Mouse (Mus musculus): Measurements from ENCODE around the gene Ltbr. TPM values are rescaled to one million over a fixed set of nuclear protein-coding genes. Genes with fewer than 3 reads are reported as not detected.

The Ltbr gene
- polyA plus RNA-seq (2017; shearing (Covaris generic)) = 1 to 10 TPM in 1 of 2 experiments, not detected in 1; 1.0 TPM

DNA sequence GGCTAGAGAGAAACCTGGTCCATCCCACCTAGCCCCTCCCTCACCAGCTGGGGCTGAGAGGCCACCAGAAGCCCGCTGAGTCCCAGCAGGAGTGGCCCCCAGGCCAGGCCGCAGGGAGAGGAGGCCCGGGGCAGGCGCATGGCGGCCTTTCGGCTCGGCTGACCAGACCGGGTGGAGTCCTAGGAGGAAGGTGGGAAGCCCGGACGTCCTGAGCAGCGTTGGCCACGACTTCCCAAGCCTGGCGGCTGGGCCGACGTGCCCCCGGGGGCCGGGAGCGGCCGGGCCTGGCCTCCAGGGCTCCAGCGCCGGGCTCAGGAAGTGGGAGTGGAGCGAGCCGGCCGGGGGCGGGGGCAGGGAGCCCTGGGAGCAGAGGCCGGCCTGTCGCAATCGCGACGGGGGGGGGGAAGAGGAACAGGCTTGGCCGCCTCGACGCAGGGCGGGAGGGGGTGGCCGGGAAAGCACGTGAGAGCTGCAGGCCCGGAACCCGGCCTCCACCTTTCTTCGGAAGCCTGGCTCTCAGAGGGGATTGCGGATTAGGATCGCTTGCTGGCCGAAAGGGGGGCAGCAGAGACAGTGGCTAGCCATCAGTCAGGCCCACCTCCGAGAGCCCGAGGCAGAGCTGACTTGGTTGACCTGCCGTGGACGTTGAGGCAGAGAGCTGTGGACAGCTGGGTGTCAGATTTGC, at the start of gene Ltbr:
TSS of gene Ltbr (minus strand) at position 340 of the 685 bp plus-strand sequence.

GRCm38 (mm10) chr6:125348721-125349574, 35.3 kb upstream of the Ltbr start, which contains the start of gene Tnfrsf1a:
Gene Tnfrsf1a, plus strand, starts transcription at chr6:125349362.

DNA sequence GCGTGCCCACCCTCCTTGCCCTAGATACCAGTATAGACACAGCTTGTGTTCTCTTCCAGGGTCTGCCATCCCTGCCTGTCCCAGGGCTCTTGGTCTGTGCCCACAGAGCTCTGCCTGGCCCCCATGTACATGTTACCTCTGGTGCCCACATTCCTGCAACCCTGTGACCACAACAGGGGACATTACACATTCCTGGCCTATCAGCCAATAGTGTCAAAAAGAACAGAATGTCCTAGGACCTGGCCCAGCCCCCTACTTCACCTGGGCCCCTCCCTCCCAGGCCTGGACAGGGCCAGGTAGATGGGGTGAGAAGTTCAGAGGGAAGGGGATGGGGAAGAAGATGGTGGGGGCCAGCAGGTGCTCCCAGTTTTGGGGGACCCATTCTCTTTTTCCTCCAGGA, 6.6 kb upstream of the Ltbr start, which contains the start of gene Scnn1a:
TSS of gene Scnn1a (plus strand) at position 337 of the 400 bp plus-strand sequence.

GRCm38 (mm10) chr6:125285890-125286289, 27.8 kb downstream of the Ltbr start, which contains the start of gene Tuba3a:
Gene Tuba3a, minus strand, starts transcription at chr6:125286042.

Other genes with a start within 250 kb of the Ltbr start
- 10 to 100 TPM; 19.2 to 25.7 TPM for gene Lpar5, start 246.0 kb downstream of the Ltbr start, polyA plus RNA-seq (2017; shearing (Covaris generic))
- gene Chd4, start 217.9 kb downstream of the Ltbr start, polyA plus RNA-seq (2017; shearing (Covaris generic)) = 10 to 100 TPM; 50.7 to 54.2 TPM
- 10 to 100 TPM; 44.4 to 53.1 TPM for gene Nop2, start 182.0 kb downstream of the Ltbr start, polyA plus RNA-seq (2017; shearing (Covaris generic))
- gene Iffo1, start 168.6 kb downstream of the Ltbr start, polyA plus RNA-seq (2017; shearing (Covaris generic)) = 10 to 100 TPM; 30.3 to 30.4 TPM
- 100 to 1,000 TPM; 230 to 258 TPM for gene Gapdh, start 147.4 kb downstream of the Ltbr start, polyA plus RNA-seq (2017; shearing (Covaris generic))
- gene Ncapd2, start 122.2 kb downstream of the Ltbr start, polyA plus RNA-seq (2017; shearing (Covaris generic)) = 10 to 100 TPM; 22.3 to 23.4 TPM
- 10 to 100 TPM; 77.6 to 84.4 TPM for gene Mrpl51, start 122.1 kb downstream of the Ltbr start, polyA plus RNA-seq (2017; shearing (Covaris generic))
- 10 to 100 TPM; 43.8 TPM for gene Vamp1, start 98.3 kb downstream of the Ltbr start, polyA plus RNA-seq (2017; shearing (Covaris generic))
- gene Tapbpl, start 82.0 kb downstream of the Ltbr start, polyA plus RNA-seq (2017; shearing (Covaris generic)) = 100 to 1,000 TPM in 1 of 2 experiments, 10 to 100 TPM in 1; 98.8 to 118 TPM
- 100 to 1,000 TPM; 493 to 591 TPM for gene Cd27, start 76.9 kb downstream of the Ltbr start, polyA plus RNA-seq (2017; shearing (Covaris generic))
- 1 to 10 TPM in 1 of 2 experiments, under 1 TPM in 1; 0.61 to 2.1 TPM for gene Tuba3a, start 27.8 kb downstream of the Ltbr start, polyA plus RNA-seq (2017; shearing (Covaris generic))
- gene Scnn1a, start 6.8 kb upstream of the Ltbr start, polyA plus RNA-seq (2017; shearing (Covaris generic)) = under 1 TPM; 0.19 to 0.36 TPM
- gene Tnfrsf1a, start 35.5 kb upstream of the Ltbr start, polyA plus RNA-seq (2017; shearing (Covaris generic)) = 10 to 100 TPM; 34.4 to 37.5 TPM
- under 1 TPM; 0.10 to 0.70 TPM for gene Plekhg6, start 66.9 kb upstream of the Ltbr start, polyA plus RNA-seq (2017; shearing (Covaris generic))
- gene Cd9, start 180.9 kb upstream of the Ltbr start, polyA plus RNA-seq (2017; shearing (Covaris generic)) = 100 to 1,000 TPM; 108 to 205 TPM
- 1 to 10 TPM in 1 of 2 experiments, under 1 TPM in 1; 0.25 to 3.9 TPM for gene Vwf, start 232.9 kb upstream of the Ltbr start, polyA plus RNA-seq (2017; shearing (Covaris generic))